Mouse (Mus musculus): Measurements from ENCODE around the gene Slc35a1.

DNA sequence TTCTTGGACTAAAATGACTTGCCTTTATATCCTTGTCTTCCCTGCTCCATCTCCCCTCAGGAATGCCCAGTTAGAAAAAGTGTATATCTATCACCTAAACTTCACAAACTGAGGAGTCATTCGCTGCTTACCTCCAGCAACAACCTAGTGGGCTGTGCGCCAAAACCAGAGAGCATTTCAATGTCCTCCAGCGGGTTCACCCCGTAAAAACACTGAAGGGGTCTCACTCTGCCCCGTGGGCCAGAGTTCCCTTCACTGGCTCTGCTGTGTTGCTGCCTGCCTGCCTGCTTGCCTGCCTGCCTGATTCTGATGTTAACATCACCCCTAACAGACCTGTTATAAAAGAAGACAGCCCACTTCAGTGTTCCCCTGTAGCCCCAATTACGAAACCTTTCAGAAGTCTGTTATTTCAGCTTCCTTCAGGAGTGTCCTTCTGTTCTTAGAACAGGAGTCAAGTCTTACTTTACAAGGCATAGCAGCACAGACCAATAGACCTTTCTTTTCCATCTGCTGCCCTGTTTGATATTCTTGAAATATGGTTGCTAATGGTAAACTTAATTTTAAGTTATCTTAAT, 73.6 kb downstream of the Slc35a1 start:
- TF ChIP-seq CTCF (IDR thresholded peaks at IDR 0.05 in 2 of 3, conservative IDR thresholded peaks at IDR 0.05 in 1 of 3; ENCODE audit: control insufficient read depth in 1 of 3, insufficient read depth in 1 of 3, low read depth in 2 of 3, low read length in 3 of 3, poor library complexity in 1 of 3, severe bottlenecking in 1 of 3) = no peak
- TF ChIP-seq POLR2AphosphoS5 (IDR thresholded peaks at IDR 0.05; ENCODE audit: borderline replicate concordance, low read depth, low read length) = no peak
- no peak for TF ChIP-seq JUND (IDR thresholded peaks at IDR 0.05; ENCODE audit: low read depth, low read length)
- TF ChIP-seq EP300 (IDR thresholded peaks at IDR 0.05; ENCODE audit: low read depth in 1 of 2, low read length in 2 of 2) = no peak
- TF ChIP-seq KAT2A (conservative IDR thresholded peaks at IDR 0.05; ENCODE audit: low read depth, low read length) = no peak
- no peak for TF ChIP-seq USF2 (IDR thresholded peaks at IDR 0.05; ENCODE audit: borderline replicate concordance in 1 of 2, insufficient read depth in 1 of 2, low read depth in 1 of 2, low read length in 2 of 2)
